Mouse (Mus musculus) midbrain, postnatal 0 days (tissue): Measurements from ENCODE around the gene Ahcy. TPM values are rescaled to one million over a fixed set of nuclear protein-coding genes. Genes with fewer than 3 reads are reported as not detected.
"Not testable (repeated sequence)": the region's sequence is repeated elsewhere in the genome, so short reads cannot be mapped to it uniquely, and the experiment has no call there.

ENCODE experiments used
- ATAC-seq: fragments of 200-750 bp; cut with Nextera tagmentation; 2 replicates; pipeline ENCODE4 v1.8.0; 2017; ENCODE audit warnings: moderate number of reproducible peaks, mild to moderate bottlenecking, moderate TSS enrichment, moderate library complexity; ENCODE audit not compliant: low FRiP score
- DNase-seq: peaks from one replicate; pipeline ENCODE4 v3.0.0-alpha.2; 2015; ENCODE audit warnings: low spot score
- H3K27ac ChIP-seq: fragments of 300-500 bp; sonication (generic); 2 replicates; pipeline ENCODE4 v1.5.1; 2014; ENCODE audit warnings: low read depth, mild to moderate bottlenecking, low read length, mixed read lengths
- H3K27me3 ChIP-seq: fragments of 300-500 bp; sonication (generic); 2 replicates; pipeline ENCODE4 v1.6.1; 2014; ENCODE audit warnings: low read length, control low read depth, mixed read lengths; ENCODE audit not compliant: insufficient read depth
- H3K36me3 ChIP-seq: fragments of 300-500 bp; sonication (generic); 2 replicates; pipeline ENCODE4 v1.6.1; 2014; ENCODE audit warnings: low read length, control low read depth, mixed read lengths; ENCODE audit not compliant: insufficient read depth
- H3K4me1 ChIP-seq: fragments of 300-500 bp; sonication (generic); 2 replicates; pipeline ENCODE4 v1.6.1; 2014; ENCODE audit warnings: mild to moderate bottlenecking, control low read depth, antibody characterized with exemption, low read length, mixed read lengths; ENCODE audit not compliant: insufficient read depth
- H3K4me2 ChIP-seq: fragments of 300-500 bp; sonication (generic); 2 replicates; pipeline ENCODE4 v1.6.1; 2014; ENCODE audit warnings: low read depth, mild to moderate bottlenecking, low read length, mixed read lengths; ENCODE audit not compliant: poor library complexity, severe bottlenecking
- H3K4me3 ChIP-seq: fragments of 300-500 bp; sonication (generic); 2 replicates; pipeline ENCODE4 v1.5.1; 2014; ENCODE audit warnings: low read depth, mild to moderate bottlenecking, low read length, moderate library complexity
- H3K9ac ChIP-seq: fragments of 300-500 bp; sonication (generic); replicated peaks from 2 replicates; pipeline ENCODE4 v1.6.1; 2014; ENCODE audit warnings: mild to moderate bottlenecking, low read length, moderate library complexity, mixed read lengths; ENCODE audit not compliant: poor library complexity, severe bottlenecking
- H3K9me3 ChIP-seq: fragments of 300-500 bp; sonication (generic); 2 replicates; pipeline ENCODE4 v1.6.1; 2016; ENCODE audit warnings: low read length, control low read depth
- CTCF ChIP-seq: IDR thresholded peaks from 2 replicates; pipeline ENCODE4 v1.5.1; 2016; ENCODE audit warnings: antibody characterized with exemption, mild to moderate bottlenecking
- WGBS: fragments of 180-500 bp; shearing (Covaris S2); extraction: QIAGEN DNeasy Blood & Tissue Kit; methylation state at CpG from one replicate; pipeline ENCODE4 v1.1.7; 2014; 5-methylcytosine and 5-hydroxymethylcytosine counted together
- polyA plus RNA-seq: library from polyadenylated mRNA; unstranded; fragments of >200 nt; fragmentation: Nextera tagmentation; extraction: Ambion mirVana; gene quantifications from 2 replicates; pipeline ENCODE4 v1.2.1, GENCODE M21; 2015
- total RNA-seq: library from RNA; depleted of rRNA; stranded (reverse); fragments of >200 nt; gene quantifications from 2 replicates; pipeline ENCODE4 v1.2.3, GENCODE M21; 2014

Ahcy gene
- total and polyA plus RNA-seq, 2 experiments from 2014 or later = 28.5 to 61.4 TPM

DNA sequence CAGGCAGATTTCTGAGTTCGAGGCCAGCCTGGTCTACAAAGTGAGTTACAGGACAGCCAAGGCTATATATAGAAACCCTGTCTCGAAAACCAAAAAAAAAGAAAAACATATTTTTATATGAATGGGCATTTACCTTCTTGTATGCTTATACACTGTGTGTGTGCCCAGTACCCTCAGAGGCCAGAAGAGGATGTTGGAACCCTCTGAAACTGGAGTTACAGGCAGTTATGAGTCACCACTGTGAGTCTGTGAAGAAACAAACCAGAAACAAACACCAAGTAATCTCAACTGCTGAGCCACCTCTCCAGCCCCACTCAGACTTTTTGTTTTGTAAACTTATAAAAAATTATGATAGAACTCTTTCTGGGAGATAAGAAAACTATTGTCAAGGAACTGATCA lies 27.5 kb downstream of the Ahcy start:
- no peaks in the 10 kb centered on the region for H3K9me3 ChIP-seq
- no peak overlapping the region for H3K4me2 ChIP-seq
- H3K27ac ChIP-seq = no peak overlapping the region
- ATAC-seq (no peak), DNase-seq (no peak)
- peaks cover 3% of the 10 kb centered on the region; the same call in 1 of the 2 replicates for H3K4me1 ChIP-seq
- H3K27me3 ChIP-seq = no peaks in the 10 kb centered on the region
- H3K36me3 ChIP-seq = no peaks in the 10 kb centered on the region
- WGBS = 83% methylated on average over 2 of the region's 2 CpGs
- H3K4me3 ChIP-seq = no peak overlapping the region
- no peak overlapping the region for H3K9ac ChIP-seq
- TF ChIP-seq CTCF = no peak

DNA sequence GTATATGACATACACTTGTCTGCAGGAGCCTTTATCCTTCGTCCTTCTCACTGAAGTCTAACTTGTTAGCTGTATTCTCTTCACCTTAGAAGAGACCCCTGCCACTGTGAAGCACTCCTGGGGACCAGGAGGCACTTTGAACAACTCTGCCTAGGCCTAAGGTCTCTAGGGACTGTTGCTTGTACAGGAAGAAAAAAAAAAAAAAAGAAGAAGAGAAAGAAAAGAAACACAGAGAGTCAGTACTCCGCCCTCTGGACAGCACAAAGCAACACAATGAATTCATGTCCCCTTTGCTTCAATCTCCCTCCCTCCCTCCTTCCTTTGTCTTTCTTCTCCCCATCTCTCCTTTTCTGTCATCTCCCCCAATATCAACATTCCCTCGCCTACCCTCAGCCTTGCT lies 29.2 kb downstream of the Ahcy start:
- DNase-seq (no peak), ATAC-seq (no peak)
- H3K36me3 ChIP-seq = no peaks in the 10 kb centered on the region
- no peak overlapping the region for H3K4me2 ChIP-seq
- H3K9ac ChIP-seq = no peak overlapping the region
- no peaks in the 10 kb centered on the region for H3K9me3 ChIP-seq
- no peak for TF ChIP-seq CTCF
- H3K4me3 ChIP-seq = no peak overlapping the region
- WGBS = 75% methylated on average over 3 of the region's 3 CpGs
- no peaks in the 10 kb centered on the region for H3K4me1 ChIP-seq
- no peak overlapping the region for H3K27ac ChIP-seq
- no peaks in the 10 kb centered on the region for H3K27me3 ChIP-seq

- no peaks in the 10 kb centered on the region for H3K27me3 ChIP-seq
- TF ChIP-seq CTCF = no peak
- no peak overlapping the region for H3K9ac ChIP-seq
- no peak overlapping the region for H3K4me3 ChIP-seq
- no peak overlapping the region for H3K27ac ChIP-seq
- no peak overlapping the region for H3K4me2 ChIP-seq
- no peaks in the 10 kb centered on the region for H3K36me3 ChIP-seq
- WGBS = 81% methylated on average over 3 of the region's 3 CpGs
- H3K4me1 ChIP-seq = no peaks in the 10 kb centered on the region
- ATAC-seq (no peak), DNase-seq (no peak)
- H3K9me3 ChIP-seq = no peaks in the 10 kb centered on the region
Observed at GRCm38 (mm10) chr2:155044542-155044941, 29.8 kb downstream of the Ahcy start.

DNA sequence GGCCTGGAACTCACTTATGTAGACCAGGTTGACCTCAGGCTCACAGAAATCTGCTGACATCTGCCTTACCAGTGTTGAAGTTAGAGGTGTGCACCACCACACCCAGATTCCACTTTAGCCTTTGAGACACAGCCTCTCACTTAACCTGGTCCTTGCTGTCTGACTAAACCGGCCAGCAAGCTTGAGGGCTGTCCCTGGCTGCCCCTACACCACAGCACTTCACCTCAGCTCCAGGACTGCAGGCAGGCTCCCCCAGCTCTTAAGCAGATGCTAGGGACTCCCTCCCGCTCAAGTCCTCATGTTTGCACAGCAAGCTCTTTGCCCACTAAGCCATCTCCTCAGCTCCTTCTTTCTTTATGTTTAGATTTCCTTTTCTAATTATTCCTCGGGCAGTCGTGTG lies 34.3 kb downstream of the Ahcy start:
- Histone ChIP-seq H3K9ac (no peak overlapping the region), H3K36me3 (no peaks in the 10 kb centered on the region), H3K9me3 (no peaks in the 10 kb centered on the region), H3K27me3 (no peaks in the 10 kb centered on the region), H3K4me2 (no peak overlapping the region), H3K4me1 (no peaks in the 10 kb centered on the region), H3K4me3 (no peak overlapping the region), H3K27ac (no peak overlapping the region)
- DNase-seq (no peak), ATAC-seq (no peak)
- no peak for TF ChIP-seq CTCF
- 78% methylated on average over 4 of the region's 4 CpGs for WGBS

DNA sequence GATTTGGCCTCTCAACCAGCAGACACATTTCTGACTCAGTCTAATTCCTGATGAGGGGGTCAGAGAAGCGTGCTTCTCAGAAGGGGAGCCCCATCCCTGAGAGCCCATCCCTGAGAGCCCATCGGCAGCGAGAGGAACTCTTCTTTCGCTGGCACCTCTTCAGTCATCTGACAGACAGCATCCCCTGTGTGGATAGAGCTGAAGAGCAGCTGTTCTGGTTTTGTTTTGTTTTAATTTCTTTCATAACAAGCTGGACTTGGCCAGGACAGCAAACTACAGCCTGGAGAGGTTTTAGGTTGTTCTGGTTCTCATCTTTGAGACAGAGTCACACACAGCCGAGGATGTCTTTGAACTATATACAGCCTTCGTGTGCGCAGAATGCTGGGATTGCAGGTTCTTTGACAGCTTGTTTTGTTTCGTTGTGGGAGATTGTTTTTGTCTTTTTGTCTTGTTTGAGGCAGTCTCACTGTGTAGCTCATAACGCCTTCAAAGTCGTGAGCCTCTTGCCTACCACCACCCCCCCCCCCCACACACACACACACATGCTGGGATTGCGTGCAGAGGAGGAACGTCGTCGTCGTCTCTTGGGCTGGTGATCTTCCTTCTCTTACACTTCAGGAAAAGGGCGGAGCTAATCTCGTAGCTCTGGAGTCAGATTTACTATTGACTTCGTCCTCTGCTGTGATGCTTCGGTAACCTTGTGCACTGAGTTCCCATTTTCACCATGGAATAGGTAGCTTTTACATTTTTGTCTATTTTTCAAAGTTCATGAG lies 41.2 kb downstream of the Ahcy start:
- TF ChIP-seq CTCF = no peak
- H3K27me3 ChIP-seq = no peaks in the 10 kb centered on the region
- DNase-seq (no peak), ATAC-seq (no peak)
- no peaks in the 10 kb centered on the region for H3K4me1 ChIP-seq
- H3K36me3 ChIP-seq = no peaks in the 10 kb centered on the region
- WGBS = 37% methylated on average over 19 of the region's 19 CpGs
- H3K4me3 ChIP-seq = no peak overlapping the region
- H3K9me3 ChIP-seq = no peaks in the 10 kb centered on the region
- H3K27ac ChIP-seq = no peak overlapping the region
- no peak overlapping the region for H3K4me2 ChIP-seq
- no peak overlapping the region for H3K9ac ChIP-seq

GRCm38 (mm10) chr2:155030831-155031230 lies 43.5 kb downstream of the Ahcy start:
- no peak for ATAC-seq
- TF ChIP-seq CTCF = no peak
- Histone ChIP-seq H3K9ac (no peak overlapping the region), H3K9me3 (no peaks in the 10 kb centered on the region), H3K4me3 (no peak overlapping the region), H3K36me3 (no peaks in the 10 kb centered on the region), H3K4me1 (no peaks in the 10 kb centered on the region), H3K27ac (no peak overlapping the region), H3K4me2 (no peak overlapping the region), H3K27me3 (no peaks in the 10 kb centered on the region)
- peak; percentile 8 for DNase-seq
- 83% methylated on average over 7 of the region's 7 CpGs for WGBS

DNA sequence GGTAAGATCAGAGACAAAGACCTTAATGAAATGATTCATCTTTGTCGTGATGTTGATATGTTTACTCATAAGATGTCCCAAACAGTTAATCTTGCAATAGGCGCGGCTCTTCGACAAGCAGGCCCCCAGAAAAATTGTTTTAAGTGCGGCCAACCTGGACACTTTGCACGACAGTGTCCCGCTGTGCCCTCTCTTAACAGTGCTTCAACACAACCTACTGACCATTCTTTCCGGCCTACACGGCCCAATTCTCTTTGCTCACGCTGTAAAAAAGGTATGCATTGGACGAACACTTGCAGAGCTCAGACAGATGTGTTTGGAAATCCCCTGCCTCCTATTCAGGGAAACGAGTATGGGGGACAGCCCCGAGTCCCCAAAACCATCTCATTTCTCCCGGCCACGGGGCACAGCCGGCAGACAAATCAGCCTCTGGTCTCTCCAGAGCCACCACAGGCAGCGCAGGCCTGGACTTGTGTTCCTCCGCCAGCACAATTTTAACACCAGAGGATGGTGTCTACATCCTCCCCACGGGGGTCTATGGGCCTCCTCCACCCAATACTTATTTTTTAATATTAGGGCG lies 54.0 kb downstream of the Ahcy start:
- H3K9me3 ChIP-seq, H3K4me3 ChIP-seq, H3K36me3 ChIP-seq, DNase-seq, H3K4me2 ChIP-seq, H3K27ac ChIP-seq, ATAC-seq, H3K4me1 ChIP-seq, H3K9ac ChIP-seq, H3K27me3 ChIP-seq: not testable (repeated sequence)
- WGBS = 29% methylated on average over 20 of the region's 20 CpGs
